Mouse (Mus musculus): Measurements from ENCODE around the gene Lrrc18.

Gene Lrrc18

GRCm38 (mm10) chr14:33058881-33059660, 67.9 kb downstream of the Lrrc18 start:
- DNase-seq = no peak

GRCm38 (mm10) chr14:33062996-33063395, 71.8 kb downstream of the Lrrc18 start:
- DNase-seq = no peak
